Comparison of ENCODE assay signal across 24 mouse cellular contexts in genomic region chr1:91344001-91344400, GRCm38 (mm10). TPM values are rescaled to one million over a fixed set of nuclear protein-coding genes. Genes with fewer than 3 reads are reported as not detected.
A peak's percentile ranks its signal among the peaks of the same experiment; 100 is the strongest.
DNase-seq lines count a peak whose midpoint lies in the region; ATAC-seq and TF ChIP-seq lines count a peak whose summit lies in the region.
"Had no signal": no experiment of that assay in that cellular context is flagged by ENCODE, and none has a peak within 500 bp of the region (broad histone marks: within the 10 kb centered on the region; RNA-seq: fewer than 3 reads in every experiment).

No protein-coding gene starts in this region.

- H3K4me3 ChIP-seq in forebrain, postnatal 0 days (ENCODE audit: low read depth, low read length): no peak overlapping the region
- no peak overlapping the region for H3K4me3 ChIP-seq in forebrain, embryonic 12.5 days (replicated peaks)
- H3K4me3 ChIP-seq in intestine, embryonic 14.5 days (ENCODE audit: low read depth, low read length): no peak overlapping the region
- H3K4me3 ChIP-seq in intestine, postnatal 0 days (ENCODE audit: low read depth, low read length): no peak overlapping the region
- H3K4me3 ChIP-seq: liver, embryonic 13.5 days had no signal

- WGBS in forebrain, postnatal 0 days: 75% methylated on average over 3 of the region's 3 CpGs
- WGBS in forebrain, embryonic 12.5 days: 80% methylated on average over 3 of the region's 3 CpGs
- 72% methylated on average over 3 of the region's 3 CpGs for WGBS in intestine, embryonic 14.5 days
- 65% methylated on average over 3 of the region's 3 CpGs for WGBS in intestine, postnatal 0 days

- no peak for ATAC-seq in forebrain, postnatal 0 days
- ATAC-seq in forebrain, embryonic 12.5 days (ENCODE audit: low FRiP score): no peak
- ATAC-seq in intestine, embryonic 14.5 days (replicated peaks; ENCODE audit: low FRiP score, low TSS enrichment, low read depth): no peak
- ATAC-seq in intestine, postnatal 0 days: no peak
- ATAC-seq: lung, postnatal 0 days; midbrain, embryonic 15.5 days had no signal

- no peaks in the 10 kb centered on the region for H3K4me1 ChIP-seq in forebrain, postnatal 0 days (ENCODE audit: insufficient read depth)
- peaks cover 13% of the 10 kb centered on the region for H3K4me1 ChIP-seq in forebrain, embryonic 12.5 days
- H3K4me1 ChIP-seq in intestine, embryonic 14.5 days (replicated peaks; ENCODE audit: control insufficient read depth, insufficient read depth, low read length): peaks cover 3% of the 10 kb centered on the region; the same call in 1 of the 2 replicates
- no peaks in the 10 kb centered on the region for H3K4me1 ChIP-seq in intestine, postnatal 0 days (replicated peaks; ENCODE audit: control insufficient read depth, insufficient read depth, low read length)
- H3K4me1 ChIP-seq: liver, embryonic 13.5 days had no signal

- no peak for TF ChIP-seq CTCF in forebrain, postnatal 0 days (IDR thresholded peaks at IDR 0.05; ENCODE audit: low read depth)
- no peak for TF ChIP-seq CTCF in intestine, postnatal 0 days (IDR thresholded peaks at IDR 0.05; ENCODE audit: low read depth)

- H3K4me2 ChIP-seq in forebrain, postnatal 0 days (ENCODE audit: low read depth): no peak overlapping the region
- no peak overlapping the region for H3K4me2 ChIP-seq in forebrain, embryonic 12.5 days
- no peak overlapping the region for H3K4me2 ChIP-seq in intestine, embryonic 14.5 days (ENCODE audit: low read length)
- H3K4me2 ChIP-seq in intestine, postnatal 0 days (replicated peaks; ENCODE audit: low read depth): no peak overlapping the region
- H3K4me2 ChIP-seq: liver, embryonic 13.5 days had no signal

- H3K9me3 ChIP-seq in forebrain, postnatal 0 days (ENCODE audit: low read length): no peaks in the 10 kb centered on the region
- H3K9me3 ChIP-seq in forebrain, embryonic 12.5 days: no peaks in the 10 kb centered on the region
- no peaks in the 10 kb centered on the region for H3K9me3 ChIP-seq in intestine, embryonic 14.5 days (ENCODE audit: control insufficient read depth, low read length)
- no peaks in the 10 kb centered on the region for H3K9me3 ChIP-seq in intestine, postnatal 0 days (ENCODE audit: control insufficient read depth)
- H3K9me3 ChIP-seq: embryonic facial prominence, embryonic 15.5 days; heart, embryonic 10.5 days; limb, embryonic 12.5 days; liver, embryonic 13.5 days; midbrain, embryonic 15.5 days had no signal

- no peak overlapping the region for H3K9ac ChIP-seq in forebrain, postnatal 0 days
- H3K9ac ChIP-seq in forebrain, embryonic 12.5 days: no peak overlapping the region
- no peak overlapping the region for H3K9ac ChIP-seq in intestine, embryonic 14.5 days (ENCODE audit: low read length)
- no peak overlapping the region for H3K9ac ChIP-seq in intestine, postnatal 0 days (ENCODE audit: low read depth, low read length)
- H3K9ac ChIP-seq: embryonic facial prominence, embryonic 15.5 days; limb, embryonic 12.5 days; liver, embryonic 13.5 days; midbrain, embryonic 15.5 days had no signal

- H3K36me3 ChIP-seq in forebrain, postnatal 0 days (ENCODE audit: insufficient read depth): no peaks in the 10 kb centered on the region
- no peaks in the 10 kb centered on the region for H3K36me3 ChIP-seq in forebrain, embryonic 12.5 days (replicated peaks)
- no peaks in the 10 kb centered on the region for H3K36me3 ChIP-seq in intestine, embryonic 14.5 days (ENCODE audit: control insufficient read depth, insufficient read depth, low read length)
- no peaks in the 10 kb centered on the region for H3K36me3 ChIP-seq in intestine, postnatal 0 days (ENCODE audit: control insufficient read depth, insufficient read depth)
- H3K36me3 ChIP-seq: embryonic facial prominence, embryonic 15.5 days; heart, embryonic 10.5 days; limb, embryonic 12.5 days; liver, embryonic 13.5 days; midbrain, embryonic 15.5 days had no signal

- peaks cover 28% of the 10 kb centered on the region for H3K27me3 ChIP-seq in forebrain, postnatal 0 days (ENCODE audit: insufficient read depth, low read length)
- peaks cover 65% of the 10 kb centered on the region for H3K27me3 ChIP-seq in forebrain, embryonic 12.5 days
- H3K27me3 ChIP-seq in intestine, embryonic 14.5 days (replicated peaks; ENCODE audit: control insufficient read depth, insufficient read depth, low read length): peaks cover 42% of the 10 kb centered on the region
- H3K27me3 ChIP-seq in intestine, postnatal 0 days (replicated peaks; ENCODE audit: control insufficient read depth, insufficient read depth, low read length): peaks cover 39% of the 10 kb centered on the region

- peak; percentile 14 for DNase-seq in forebrain, postnatal 0 days
- peak; percentile 53 for DNase-seq in intestine, embryonic 14.5 days (ENCODE audit: low spot score)
- DNase-seq in ovary, postnatal 14 days (ENCODE audit: low spot score): peak; percentile 13
- DNase-seq in ovary, adult 18-20 months (ENCODE audit: low spot score): no peak
- DNase-seq in right cerebral cortex, postnatal 14 days: peak; percentile 55
- DNase-seq: adrenal gland, postnatal 36 days; B cell, adult 2 months; cerebellum, adult 9-10 months; embryo, embryonic 11 days; gastrocnemius, postnatal 14 days; kidney, postnatal 4 days; liver, embryonic 13.5 days; thymus, adult 2 months had no signal

- H3K27ac ChIP-seq in forebrain, postnatal 0 days (ENCODE audit: low read depth, low read length): no peak overlapping the region
- H3K27ac ChIP-seq in forebrain, embryonic 12.5 days: no peak overlapping the region
- H3K27ac ChIP-seq in intestine, embryonic 14.5 days (ENCODE audit: low read depth): no peak overlapping the region
- no peak overlapping the region for H3K27ac ChIP-seq in intestine, postnatal 0 days (ENCODE audit: low read depth, low read length)
- H3K27ac ChIP-seq: embryonic facial prominence, embryonic 15.5 days; limb, embryonic 12.5 days; liver, embryonic 13.5 days; midbrain, embryonic 15.5 days had no signal

RNA-seq across cellular contexts. Expression of gene Klhl30, which starts 6.8 kb away (rescaled TPM):
- total RNA-seq in forebrain, postnatal 0 days (2014; rRNA removed): 0.08 and 0.24 TPM in 2 replicates
- 0.10 and 0.12 TPM in 2 replicates for polyA plus RNA-seq in forebrain, postnatal 0 days (2015; fragmentation: Nextera tagmentation; extraction: Ambion mirVana)
- 0.08 and 0.10 TPM in 2 replicates for polyA plus RNA-seq in forebrain, embryonic 12.5 days (2016; fragmentation: Nextera tagmentation; extraction: Ambion mirVana)
- polyA plus RNA-seq in intestine, embryonic 14.5 days (2014; fragmentation: Nextera tagmentation; extraction: Ambion mirVana): 0.44 and 0.85 TPM in 2 replicates
- polyA plus RNA-seq in intestine, postnatal 0 days (2015; fragmentation: Nextera tagmentation; extraction: Ambion mirVana): 1.3 and 1.8 TPM in 2 replicates
- total RNA-seq: layer of hippocampus, postnatal 10 days; megakaryocyte progenitor cell, adult 5-6 weeks had no signal
- polyA plus RNA-seq: forebrain, embryonic 11.5 days had no signal

RNA-seq across cellular contexts. Expression of gene Espnl, which starts 22.1 kb away (rescaled TPM):
- 0.15 and 0.19 TPM in 2 replicates for total RNA-seq in forebrain, postnatal 0 days (2014; rRNA removed)
- 0.08 and 0.13 TPM in 2 replicates for polyA plus RNA-seq in forebrain, postnatal 0 days (2015; fragmentation: Nextera tagmentation; extraction: Ambion mirVana)
- polyA plus RNA-seq in forebrain, embryonic 12.5 days (2016; fragmentation: Nextera tagmentation; extraction: Ambion mirVana): 0.04 and 0.10 TPM in 2 replicates
- polyA plus RNA-seq in intestine, embryonic 14.5 days (2014; fragmentation: Nextera tagmentation; extraction: Ambion mirVana): not detected in 2 replicates
- not detected in 2 replicates for polyA plus RNA-seq in intestine, postnatal 0 days (2015; fragmentation: Nextera tagmentation; extraction: Ambion mirVana)
- polyA plus RNA-seq: kidney, embryonic 14.5 days; liver, embryonic 13.5 days; lung, postnatal 0 days had no signal

RNA-seq across cellular contexts. Expression of gene Erfe, which starts 22.2 kb away (rescaled TPM):
- total RNA-seq in forebrain, postnatal 0 days (2014; rRNA removed): 0.31 and 0.33 TPM in 2 replicates
- polyA plus RNA-seq in forebrain, postnatal 0 days (2015; fragmentation: Nextera tagmentation; extraction: Ambion mirVana): 0.09 and 0.21 TPM in 2 replicates
- polyA plus RNA-seq in forebrain, embryonic 12.5 days (2016; fragmentation: Nextera tagmentation; extraction: Ambion mirVana): 0.90 and 0.95 TPM in 2 replicates
- polyA plus RNA-seq in intestine, embryonic 14.5 days (2014; fragmentation: Nextera tagmentation; extraction: Ambion mirVana): 10.8 and 10.9 TPM in 2 replicates
- polyA plus RNA-seq in intestine, postnatal 0 days (2015; fragmentation: Nextera tagmentation; extraction: Ambion mirVana): 2.7 and 3.1 TPM in 2 replicates

RNA-seq across cellular contexts. Expression of gene Scly, which starts 45.9 kb away (rescaled TPM):
- 6.7 and 8.7 TPM in 2 replicates for total RNA-seq in forebrain, postnatal 0 days (2014; rRNA removed)
- polyA plus RNA-seq in forebrain, postnatal 0 days (2015; fragmentation: Nextera tagmentation; extraction: Ambion mirVana): 5.4 and 6.4 TPM in 2 replicates
- polyA plus RNA-seq in forebrain, embryonic 12.5 days (2016; fragmentation: Nextera tagmentation; extraction: Ambion mirVana): 11.1 and 12.0 TPM in 2 replicates
- polyA plus RNA-seq in intestine, embryonic 14.5 days (2014; fragmentation: Nextera tagmentation; extraction: Ambion mirVana): 13.5 and 16.9 TPM in 2 replicates
- polyA plus RNA-seq in intestine, postnatal 0 days (2015; fragmentation: Nextera tagmentation; extraction: Ambion mirVana): 20.2 and 23.1 TPM in 2 replicates

RNA-seq across cellular contexts. Expression of gene Ilkap, which starts 54.6 kb away (rescaled TPM):
- 104 and 108 TPM in 2 replicates for total RNA-seq in forebrain, postnatal 0 days (2014; rRNA removed)
- polyA plus RNA-seq in forebrain, postnatal 0 days (2015; fragmentation: Nextera tagmentation; extraction: Ambion mirVana): 129 TPM in 2 replicates
- polyA plus RNA-seq in forebrain, embryonic 12.5 days (2016; fragmentation: Nextera tagmentation; extraction: Ambion mirVana): 153 and 163 TPM in 2 replicates
- polyA plus RNA-seq in intestine, embryonic 14.5 days (2014; fragmentation: Nextera tagmentation; extraction: Ambion mirVana): 135 and 147 TPM in 2 replicates
- 51.2 TPM in 2 replicates for polyA plus RNA-seq in intestine, postnatal 0 days (2015; fragmentation: Nextera tagmentation; extraction: Ambion mirVana)
